Mouse (Mus musculus): ENCODE data around the gene Gm19345. TPM values are rescaled to one million over a fixed set of nuclear protein-coding genes. Genes with fewer than 3 reads are reported as not detected.

The Gm19345 gene
- polyA plus RNA-seq, 1 experiment from 2014 or later, result 0.28 TPM

GRCm38 (mm10) chr7:19830682-19831156, 21.1 kb upstream of the Gm19345 start:
- H3K27me3 ChIP-seq, result no peaks in the 10 kb centered on the region; the same call in 1 of the 2 replicates
- no peak overlapping the region for H3K27ac ChIP-seq
- H3K9me3 ChIP-seq, result no peaks in the 10 kb centered on the region
- no peaks in the 10 kb centered on the region for H3K36me3 ChIP-seq
- peaks cover 22% of the 10 kb centered on the region for H3K4me1 ChIP-seq
- no peak overlapping the region for H3K4me3 ChIP-seq
- no peak for ATAC-seq (ENCODE audit: insufficient number of reproducible peaks, insufficient read depth, low FRiP score, low TSS enrichment, low read depth)
- peak overlapping the region; percentile 55 for H3K9ac ChIP-seq
- 29% methylated on average over 13 of the region's 13 CpGs for WGBS
- H3K4me2 ChIP-seq, result peak overlapping the region; percentile 26; the same call in 1 of the 2 replicates

- H3K36me3 ChIP-seq, result no peaks in the 10 kb centered on the region
- H3K9me3 ChIP-seq, result no peaks in the 10 kb centered on the region
- H3K4me2 ChIP-seq, result no peak overlapping the region
- ATAC-seq (ENCODE audit: insufficient number of reproducible peaks, insufficient read depth, low FRiP score, low TSS enrichment, low read depth), result no peak
- H3K4me1 ChIP-seq, result peaks cover 18% of the 10 kb centered on the region
- no peak overlapping the region for H3K9ac ChIP-seq
- WGBS, result 42% methylated on average over 9 of the region's 9 CpGs
- no peak overlapping the region for H3K27ac ChIP-seq
- no peaks in the 10 kb centered on the region; the same call in 1 of the 2 replicates for H3K27me3 ChIP-seq
- no peak overlapping the region for H3K4me3 ChIP-seq
Measured at GRCm38 (mm10) chr7:19831837-19832236, 20.0 kb upstream of the Gm19345 start.

DNA sequence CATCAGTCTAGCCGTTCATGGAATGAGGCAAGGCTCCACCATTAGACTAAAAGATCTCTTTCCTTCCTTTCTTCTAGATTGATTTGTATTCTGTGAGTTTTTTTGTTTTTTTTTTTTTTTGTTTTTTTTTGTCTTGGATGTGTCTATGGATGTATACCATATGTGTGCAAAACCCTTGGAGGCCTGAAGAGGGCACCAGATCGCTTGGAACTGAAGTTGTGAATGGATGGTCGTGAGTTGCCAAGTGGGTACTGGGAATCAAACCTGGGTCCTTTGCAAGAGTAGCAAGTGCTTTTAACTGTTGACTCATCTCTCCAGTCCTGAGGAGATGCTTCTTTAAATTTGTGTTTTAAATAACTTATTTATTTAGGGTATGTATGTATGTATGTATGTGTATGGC, 17.7 kb upstream of the Gm19345 start:
- 65% methylated on average over 3 of the region's 3 CpGs for WGBS
- Histone ChIP-seq H3K27ac (no peak overlapping the region), H3K9ac (no peak overlapping the region), H3K4me2 (no peak overlapping the region), H3K4me3 (no peak overlapping the region), H3K9me3 (no peaks in the 10 kb centered on the region), H3K36me3 (no peaks in the 10 kb centered on the region), H3K27me3 (no peaks in the 10 kb centered on the region; the same call in 1 of the 2 replicates), H3K4me1 (peaks cover 14% of the 10 kb centered on the region)
- ATAC-seq (ENCODE audit: insufficient number of reproducible peaks, insufficient read depth, low FRiP score, low TSS enrichment, low read depth), result no peak

DNA sequence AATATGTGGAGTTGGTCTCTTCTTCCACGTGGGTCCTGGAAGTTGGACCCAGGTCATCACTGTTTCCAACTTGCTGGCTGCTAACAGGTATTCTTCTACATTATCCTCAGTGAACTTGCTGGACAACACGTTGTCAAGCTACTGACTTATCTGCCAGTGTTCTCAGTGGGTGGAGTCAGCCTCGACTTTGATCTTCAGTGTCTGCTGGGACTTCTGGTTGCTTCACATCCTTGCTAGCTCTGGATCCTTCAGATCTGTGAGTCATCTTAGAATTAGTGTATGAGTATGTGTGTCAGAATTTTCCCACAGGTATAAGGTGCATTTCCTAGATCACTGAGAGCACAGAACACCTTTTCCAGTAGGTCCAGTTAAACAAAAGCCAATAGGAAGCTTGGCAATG, 15.0 kb upstream of the Gm19345 start:
- WGBS, result 57% methylated on average over 3 of the region's 3 CpGs
- Histone ChIP-seq H3K27ac (no peak overlapping the region), H3K4me2 (no peak overlapping the region), H3K9me3 (no peaks in the 10 kb centered on the region), H3K4me1 (0 out of 2 replicates have a peak, but pooled peaks cover under 1% of the 10 kb centered on the region), H3K36me3 (no peaks in the 10 kb centered on the region), H3K9ac (no peak overlapping the region), H3K27me3 (no peaks in the 10 kb centered on the region), H3K4me3 (no peak overlapping the region)
- no peak for ATAC-seq (ENCODE audit: insufficient number of reproducible peaks, insufficient read depth, low FRiP score, low TSS enrichment, low read depth)

GRCm38 (mm10) chr7:19840371-19840770, 11.4 kb upstream of the Gm19345 start:
- H3K9me3 ChIP-seq, result no peaks in the 10 kb centered on the region
- no peaks in the 10 kb centered on the region for H3K4me1 ChIP-seq
- peaks cover 26% of the 10 kb centered on the region for H3K27me3 ChIP-seq
- no peak overlapping the region for H3K4me2 ChIP-seq
- ATAC-seq (ENCODE audit: insufficient number of reproducible peaks, insufficient read depth, low FRiP score, low TSS enrichment, low read depth), result no peak
- no peak overlapping the region for H3K27ac ChIP-seq
- no peak overlapping the region for H3K9ac ChIP-seq
- H3K4me3 ChIP-seq, result no peak overlapping the region
- H3K36me3 ChIP-seq, result no peaks in the 10 kb centered on the region
- 71% methylated on average over 4 of the region's 4 CpGs for WGBS

DNA sequence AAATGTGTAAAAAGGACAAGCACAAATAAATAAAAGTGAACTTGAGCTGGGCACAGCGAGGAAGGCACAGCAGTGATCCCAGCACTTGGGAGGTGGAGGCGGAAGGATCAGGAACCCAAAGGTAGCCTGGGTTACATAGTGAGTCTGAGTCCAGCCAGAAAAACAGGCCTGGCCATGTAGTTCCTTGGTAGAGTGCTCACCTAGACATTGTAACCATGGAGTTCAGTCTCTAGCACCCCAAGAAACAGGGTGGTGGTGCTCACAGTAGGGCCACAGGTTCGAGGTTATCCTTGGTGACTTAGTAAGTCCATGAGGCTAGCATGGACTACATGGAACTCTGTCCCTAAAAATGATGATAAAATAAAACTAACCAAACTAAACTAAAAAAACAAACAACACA, 10.9 kb upstream of the Gm19345 start:
- Histone ChIP-seq H3K9ac (no peak overlapping the region), H3K27me3 (peaks cover 26% of the 10 kb centered on the region), H3K4me2 (no peak overlapping the region), H3K4me1 (no peaks in the 10 kb centered on the region), H3K36me3 (no peaks in the 10 kb centered on the region), H3K9me3 (no peaks in the 10 kb centered on the region), H3K4me3 (no peak overlapping the region), H3K27ac (no peak overlapping the region)
- WGBS, result 78% methylated on average over 3 of the region's 3 CpGs
- ATAC-seq (ENCODE audit: insufficient number of reproducible peaks, insufficient read depth, low FRiP score, low TSS enrichment, low read depth), result no peak

GRCm38 (mm10) chr7:19841686-19842413, 10.0 kb upstream of the Gm19345 start:
- Histone ChIP-seq H3K36me3 (no peaks in the 10 kb centered on the region), H3K4me1 (no peaks in the 10 kb centered on the region), H3K9ac (no peak overlapping the region), H3K27ac (no peak overlapping the region), H3K4me3 (no peak overlapping the region), H3K9me3 (no peaks in the 10 kb centered on the region), H3K4me2 (no peak overlapping the region), H3K27me3 (peaks cover 26% of the 10 kb centered on the region)
- 83% methylated on average over 21 of the region's 21 CpGs for WGBS
- no peak for ATAC-seq (ENCODE audit: insufficient number of reproducible peaks, insufficient read depth, low FRiP score, low TSS enrichment, low read depth)

DNA sequence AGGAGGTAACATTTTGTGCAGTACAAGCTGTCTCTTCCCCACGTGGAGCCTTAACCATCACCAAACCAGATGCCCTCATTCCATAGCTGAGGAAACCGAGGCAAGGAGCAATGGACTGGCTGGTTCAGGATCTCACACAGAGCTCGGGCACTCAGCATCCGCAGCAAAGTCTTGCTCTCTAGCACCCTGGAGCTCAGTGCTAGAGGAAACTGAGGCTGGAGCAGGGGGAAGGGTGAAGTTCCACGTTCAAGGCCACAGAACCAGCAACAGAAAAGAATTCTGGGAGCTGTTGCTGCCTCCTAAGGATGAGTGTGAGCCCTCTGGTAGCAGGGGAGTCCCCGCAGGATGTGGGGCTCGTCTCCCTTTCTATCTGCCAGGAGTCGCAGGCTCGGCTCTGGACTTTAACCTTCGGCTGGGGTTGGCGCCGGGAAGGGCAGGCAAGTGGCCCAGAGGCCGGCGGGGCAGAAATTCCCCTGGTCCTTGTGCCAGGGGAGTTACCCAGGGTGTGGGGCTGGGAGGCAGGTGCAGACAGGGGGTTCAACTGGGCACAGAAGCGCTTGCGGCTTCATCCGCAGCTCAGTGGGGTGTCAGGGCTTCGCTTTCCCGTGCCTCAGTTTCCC, 8.8 kb upstream of the Gm19345 start:
- Histone ChIP-seq H3K4me1 (peaks cover 5% of the 10 kb centered on the region; the same call in 1 of the 2 replicates), H3K4me2 (no peak overlapping the region), H3K27ac (no peak overlapping the region), H3K9me3 (no peaks in the 10 kb centered on the region), H3K9ac (0 out of 2 replicates have a peak overlapping the region, but pooled peaks have one; percentile 16), H3K36me3 (no peaks in the 10 kb centered on the region), H3K4me3 (no peak overlapping the region), H3K27me3 (peaks cover 33% of the 10 kb centered on the region)
- 26% methylated on average over 19 of the region's 19 CpGs for WGBS
- no peak for ATAC-seq (ENCODE audit: insufficient number of reproducible peaks, insufficient read depth, low FRiP score, low TSS enrichment, low read depth)

DNA sequence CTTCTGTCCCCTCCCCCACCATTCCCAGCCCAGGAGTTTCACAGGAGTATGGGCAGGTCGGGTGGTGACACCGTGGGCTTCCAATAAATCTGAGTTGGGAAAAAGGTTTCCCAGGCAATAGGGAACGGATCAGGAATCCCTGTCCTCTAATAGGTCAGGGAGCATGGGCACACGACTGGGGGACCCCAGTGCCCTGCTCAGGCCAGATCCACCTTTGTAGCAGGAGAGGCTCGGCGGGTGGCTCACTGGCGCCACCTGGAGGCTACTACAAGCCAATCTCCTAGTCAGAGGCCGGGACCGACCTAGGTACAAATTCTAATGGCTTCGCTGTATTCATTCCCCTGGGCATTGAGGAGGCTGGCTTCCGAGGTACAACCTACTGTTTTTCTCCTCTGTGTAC, 8.2 kb upstream of the Gm19345 start:
- no peaks in the 10 kb centered on the region for H3K9me3 ChIP-seq
- 3% methylated on average over 11 of the region's 11 CpGs for WGBS
- H3K27me3 ChIP-seq, result peaks cover 36% of the 10 kb centered on the region
- 0 out of 2 replicates have a peak overlapping the region, but pooled peaks have one; percentile 16 for H3K9ac ChIP-seq
- no peaks in the 10 kb centered on the region for H3K36me3 ChIP-seq
- H3K4me2 ChIP-seq, result no peak overlapping the region
- H3K27ac ChIP-seq, result no peak overlapping the region
- no peak overlapping the region for H3K4me3 ChIP-seq
- peaks cover 5% of the 10 kb centered on the region; the same call in 1 of the 2 replicates for H3K4me1 ChIP-seq
- ATAC-seq (ENCODE audit: insufficient number of reproducible peaks, insufficient read depth, low FRiP score, low TSS enrichment, low read depth), result peak; percentile 66; the same call in 1 of the 2 replicates

- no peak overlapping the region for H3K27ac ChIP-seq
- 60% methylated on average over 15 of the region's 15 CpGs for WGBS
- no peaks in the 10 kb centered on the region for H3K36me3 ChIP-seq
- no peak overlapping the region for H3K4me3 ChIP-seq
- peaks cover 39% of the 10 kb centered on the region for H3K27me3 ChIP-seq
- no peak overlapping the region for H3K9ac ChIP-seq
- peaks cover 5% of the 10 kb centered on the region; the same call in 1 of the 2 replicates for H3K4me1 ChIP-seq
- no peak overlapping the region for H3K4me2 ChIP-seq
- ATAC-seq (ENCODE audit: insufficient number of reproducible peaks, insufficient read depth, low FRiP score, low TSS enrichment, low read depth), result no peak
- H3K9me3 ChIP-seq, result no peaks in the 10 kb centered on the region
Measured at GRCm38 (mm10) chr7:19844521-19845171, 7.2 kb upstream of the Gm19345 start.

DNA sequence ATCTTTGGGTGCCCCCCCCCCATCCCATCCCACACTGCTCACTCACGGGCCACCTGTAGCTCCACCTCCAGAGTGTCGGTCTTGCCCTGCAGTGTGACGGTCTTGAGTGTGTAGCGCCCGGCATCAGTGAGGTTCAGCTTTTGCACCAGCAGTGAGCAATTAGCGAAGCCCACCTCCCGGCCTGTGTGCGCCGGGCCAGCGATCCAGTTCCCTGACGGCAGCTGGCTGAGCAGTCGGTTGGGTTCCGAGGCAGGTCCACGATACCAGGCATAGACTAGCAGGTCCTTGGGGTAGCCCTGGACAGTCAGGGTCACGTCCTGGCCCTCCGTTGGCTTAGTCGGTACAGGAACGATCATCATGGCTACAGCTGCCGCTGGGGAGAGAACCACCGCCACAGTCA, 1.7 kb downstream of the Gm19345 start:
- no peak for ATAC-seq (ENCODE audit: insufficient number of reproducible peaks, insufficient read depth, low FRiP score, low TSS enrichment, low read depth)
- Histone ChIP-seq H3K4me3 (no peak overlapping the region), H3K36me3 (no peaks in the 10 kb centered on the region), H3K4me2 (no peak overlapping the region), H3K27ac (no peak overlapping the region), H3K9ac (no peak overlapping the region), H3K4me1 (peaks cover 6% of the 10 kb centered on the region; the same call in 1 of the 2 replicates), H3K27me3 (peaks cover 32% of the 10 kb centered on the region), H3K9me3 (no peaks in the 10 kb centered on the region)
- 89% methylated on average over 20 of the region's 20 CpGs for WGBS
